Mouse (Mus musculus) adrenal gland, adult (tissue): ENCODE data around the gene Gm826.
A peak's percentile ranks its signal among the peaks of the same experiment; 100 is the strongest.

ENCODE experiments used
- DNase-seq, 2 experiments: peaks; one replicate each; pipeline ENCODE4 v3.0.0; 2022 to 2023; ENCODE audit warnings: low spot score in 1 of 2; ENCODE audit not compliant: inconsistent age in 2 of 2

Gene Gm826

GRCm38 (mm10) chr2:160354319-160354718 lies 20.4 kb upstream of the Gm826 start:
- no peak for DNase-seq

GRCm38 (mm10) chr2:160353581-160353980 lies 19.6 kb upstream of the Gm826 start:
- no peak for DNase-seq

GRCm38 (mm10) chr2:160351038-160351574 lies 17.1 kb upstream of the Gm826 start:
- peak; percentile 78 to 89 for DNase-seq

GRCm38 (mm10) chr2:160349578-160349977 lies 15.6 kb upstream of the Gm826 start:
- DNase-seq: no peak

- DNase-seq: no peak
Measured at GRCm38 (mm10) chr2:160348796-160349195, 14.8 kb upstream of the Gm826 start.

- DNase-seq: no peak
Measured at GRCm38 (mm10) chr2:160348072-160348604, 14.2 kb upstream of the Gm826 start.

- DNase-seq: no peak
Measured at GRCm38 (mm10) chr2:160345644-160346043, 11.7 kb upstream of the Gm826 start.

- DNase-seq: no peak
Measured at GRCm38 (mm10) chr2:160340121-160340520, 6.2 kb upstream of the Gm826 start.

GRCm38 (mm10) chr2:160339595-160339994 lies 5.6 kb upstream of the Gm826 start:
- no peak for DNase-seq

- no peak for DNase-seq
Measured at GRCm38 (mm10) chr2:160336053-160336452, 2.1 kb upstream of the Gm826 start.

GRCm38 (mm10) chr2:160335043-160335442 lies 1.1 kb upstream of the Gm826 start:
- peak in 1 of 2 experiments; percentile 47 for DNase-seq

GRCm38 (mm10) chr2:160332516-160333325 lies 1.2 kb downstream of the Gm826 start:
- DNase-seq: no peak

- DNase-seq: peak in 1 of 2 experiments; percentile 45
Measured at GRCm38 (mm10) chr2:160328886-160329285, 5.1 kb downstream of the Gm826 start.

- DNase-seq: no peak
Measured at GRCm38 (mm10) chr2:160327716-160328115, 6.2 kb downstream of the Gm826 start.

GRCm38 (mm10) chr2:160327167-160327566 lies 6.8 kb downstream of the Gm826 start:
- peak; percentile 80 to 84 for DNase-seq

GRCm38 (mm10) chr2:160325105-160325644 lies 8.8 kb downstream of the Gm826 start:
- DNase-seq: no peak

- peak in 1 of 2 experiments; percentile 47 for DNase-seq
Measured at GRCm38 (mm10) chr2:160321829-160322228, 12.1 kb downstream of the Gm826 start.

GRCm38 (mm10) chr2:160318255-160318654 lies 15.7 kb downstream of the Gm826 start:
- DNase-seq: no peak

- DNase-seq: no peak
Measured at GRCm38 (mm10) chr2:160313595-160314007, 20.4 kb downstream of the Gm826 start.

GRCm38 (mm10) chr2:160305070-160305469 lies 28.9 kb downstream of the Gm826 start:
- DNase-seq: no peak

GRCm38 (mm10) chr2:160303992-160304391 lies 30.0 kb downstream of the Gm826 start:
- DNase-seq: no peak

GRCm38 (mm10) chr2:160302013-160302412 lies 31.9 kb downstream of the Gm826 start:
- DNase-seq: peak in 1 of 2 experiments; percentile 35
